Mouse (Mus musculus) heart, adult 2 months (tissue): ENCODE data around the gene Agap1.

Experiments
- CTCF ChIP-seq: fragments of 200-600 bp; IDR thresholded peaks from 2 replicates; pipeline ENCODE4 v1.8.1; 2022; ENCODE audit warnings: antibody characterized with exemption, mild to moderate bottlenecking, moderate library complexity
- EP300 ChIP-seq: fragments of 200-500 bp; IDR thresholded peaks from 2 replicates; pipeline ENCODE4 v1.6.1; 2011; ENCODE audit warnings: low read depth, low read length, control low read depth; ENCODE audit not compliant: insufficient read depth
- POLR2A ChIP-seq: fragments of 200-500 bp; IDR thresholded peaks from 2 replicates; pipeline ENCODE4 v1.6.1; 2011; ENCODE audit warnings: mild to moderate bottlenecking, low read depth, low read length, control low read depth; ENCODE audit not compliant: insufficient read depth

- TF ChIP-seq CTCF (no peak), EP300 (no peak), POLR2A (no peak)
Observed at GRCm38 (mm10) chr1:89468141-89468540, 13.5 kb downstream of the Agap1 start.
